Mouse (Mus musculus) CD4-positive, CD25-positive, alpha-beta regulatory T cell (primary cell): ENCODE data around the gene Thap11. TPM values are rescaled to one million over a fixed set of nuclear protein-coding genes. Genes with fewer than 3 reads are reported as not detected.

Experiments used
- polyA plus RNA-seq: library from polyadenylated mRNA; unstranded; fragments of 100-300 nt; shearing (Covaris generic); gene quantifications from one replicate; pipeline ENCODE4 v1.2.1, GENCODE M21; 2017

The Thap11 gene
- polyA plus RNA-seq = 36.7 TPM

DNA sequence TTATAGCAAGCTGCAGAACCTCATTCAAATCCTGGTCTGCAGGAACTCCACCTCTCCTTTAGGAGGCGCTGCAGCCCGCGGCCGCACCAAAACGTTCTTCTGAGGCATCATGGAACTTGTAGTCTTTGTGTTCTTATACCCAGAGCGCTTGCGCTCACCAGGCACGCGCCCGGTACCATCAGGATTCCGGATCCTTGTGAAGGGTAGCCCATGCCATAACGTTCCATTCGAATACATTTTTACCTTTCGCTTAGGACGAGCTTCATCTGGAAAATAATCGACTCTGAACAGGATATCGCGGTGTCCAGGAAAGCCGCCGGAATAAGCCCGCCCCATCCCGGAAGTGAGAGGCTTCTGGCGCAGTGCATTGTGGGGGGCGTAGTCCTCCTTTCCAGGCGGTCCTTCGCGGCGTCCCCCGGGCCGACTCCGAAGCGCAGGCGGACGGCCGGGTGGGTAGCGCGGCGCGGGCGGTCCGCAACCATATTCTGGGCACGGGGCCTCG, at the start of gene Thap11:
Gene Thap11 (plus strand): TSS at position 418 of the 502 bp plus-strand sequence.

DNA sequence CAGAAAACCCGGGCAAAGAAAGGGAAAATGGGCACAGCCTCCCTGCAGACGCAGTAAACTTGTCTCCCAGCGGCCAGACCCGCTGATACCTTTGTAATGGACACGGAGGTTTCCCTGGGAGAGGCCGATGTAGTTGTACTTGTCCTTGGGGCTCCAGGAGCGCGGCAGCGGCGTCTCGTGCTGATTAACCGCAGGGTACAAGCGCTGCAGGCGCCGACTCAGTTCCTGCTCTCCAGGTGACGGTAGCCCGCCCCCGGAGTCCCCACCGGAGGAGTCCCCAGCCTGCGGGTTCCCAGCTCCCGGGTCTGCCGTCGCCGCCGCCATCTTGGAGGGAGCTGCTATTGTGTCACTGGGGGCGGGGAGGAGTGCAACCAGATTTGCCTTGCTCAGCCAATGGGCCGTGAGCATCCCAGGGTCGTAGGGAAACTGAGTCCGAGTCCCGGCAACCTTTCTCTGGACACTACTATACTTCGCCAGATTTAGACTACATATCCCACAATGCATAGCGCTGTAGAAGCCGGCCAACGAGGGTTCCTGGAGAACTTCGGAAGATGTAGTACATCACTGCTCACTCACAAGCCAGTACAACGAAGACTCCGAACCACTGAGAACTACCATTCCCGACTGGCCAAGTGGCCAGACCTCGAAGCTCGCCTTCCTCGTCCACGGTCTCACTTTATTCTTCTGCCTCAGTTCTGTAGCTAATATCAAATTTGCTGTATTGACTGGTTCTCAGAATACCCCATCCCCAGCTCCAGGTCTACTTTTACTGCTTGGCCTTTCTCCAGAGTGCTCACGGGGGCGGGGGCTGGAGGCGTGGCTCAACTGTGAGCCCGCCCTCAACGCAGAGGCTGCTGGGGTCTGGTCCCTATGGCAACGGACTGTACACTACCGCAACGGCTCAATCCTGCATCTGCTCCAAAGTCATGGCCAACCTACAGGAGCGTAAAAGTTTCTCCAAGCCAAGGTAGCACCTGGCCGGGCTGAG, 27.8 kb upstream of the Thap11 start, which contains the start of the genes Ranbp10 and Tsnaxip1:
Gene Ranbp10 (minus strand): TSS at position 490 of the 988 bp plus-strand sequence.
Gene Tsnaxip1 (plus strand): TSS at position 871 of the 988 bp plus-strand sequence.

GRCm38 (mm10) chr8:105853178-105853577, 1.8 kb upstream of the Thap11 start, which contains the start of gene Cenpt:
Gene Cenpt (minus strand): TSS chr8:105853278.

DNA sequence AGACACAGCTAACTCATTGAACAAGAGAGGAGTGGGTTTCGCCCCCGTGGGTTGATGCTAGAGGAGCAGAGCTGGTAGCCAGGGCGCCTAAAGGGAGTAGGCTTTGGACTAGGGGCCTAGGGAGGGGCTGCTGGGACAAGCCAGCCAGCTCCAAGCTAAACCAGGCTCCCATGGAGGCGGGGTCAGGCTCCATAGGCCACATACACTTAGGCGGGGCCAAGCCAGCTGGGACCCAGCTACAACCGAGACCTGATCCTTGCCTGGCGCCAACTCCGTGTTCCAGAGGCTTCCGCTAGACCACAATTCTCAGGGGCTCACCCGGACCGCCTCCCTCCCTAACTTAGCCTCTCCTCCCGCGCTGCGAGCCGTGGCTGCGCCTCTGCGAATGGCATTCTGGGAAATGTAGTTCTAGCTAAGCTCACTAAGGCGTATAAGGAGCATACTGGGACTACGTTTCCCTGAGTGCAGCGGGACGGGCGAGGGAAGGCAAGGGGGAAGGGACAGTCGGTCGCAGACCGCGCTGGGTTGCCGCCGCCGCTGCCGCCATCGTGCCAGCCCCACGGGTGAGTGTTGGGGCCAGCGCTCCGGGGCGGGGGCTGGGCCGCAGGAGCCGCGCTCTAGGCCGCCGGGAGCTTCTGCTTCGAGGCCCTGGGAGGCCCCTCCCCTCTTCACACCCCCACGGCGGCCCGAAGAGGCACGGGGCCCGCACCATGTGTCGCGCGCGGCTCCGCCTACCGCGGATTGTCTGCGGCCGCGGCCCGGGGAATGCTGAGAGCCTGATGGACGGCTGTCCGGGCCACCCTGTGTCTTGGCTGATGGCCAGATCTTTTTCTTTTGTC, 5.4 kb downstream of the Thap11 start, which contains the start of gene Nutf2:
Gene Nutf2 (plus strand): TSS at position 438 of the 839 bp plus-strand sequence.

GRCm38 (mm10) chr8:105880754-105881520, 26.0 kb downstream of the Thap11 start, which contains the start of gene Edc4:
Gene Edc4 (plus strand): TSS chr8:105880881.

DNA sequence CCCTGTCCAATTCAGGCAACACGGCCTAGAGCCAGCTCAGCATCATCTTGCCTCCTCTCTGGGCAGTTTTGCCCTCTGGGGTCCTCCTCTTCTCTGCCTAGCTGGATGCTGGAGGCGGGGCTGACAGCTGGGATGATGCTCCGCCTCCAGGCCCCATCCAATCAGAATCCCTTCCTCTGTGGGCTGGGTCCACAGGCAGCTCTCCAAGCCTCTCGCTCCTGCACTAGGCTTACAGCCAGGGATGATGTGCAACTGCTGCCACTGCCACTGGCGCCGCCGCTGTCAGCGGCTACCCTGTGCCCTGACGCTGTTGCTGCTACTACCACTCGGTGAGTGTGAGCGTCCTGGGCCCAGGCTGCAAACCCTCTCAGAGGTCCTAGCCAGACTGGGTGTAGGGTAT, 38.4 kb downstream of the Thap11 start, which contains the start of gene Nrn1l:
Gene Nrn1l (plus strand): TSS at position 229 of the 400 bp plus-strand sequence.

GRCm38 (mm10) chr8:105900180-105900940, 45.4 kb downstream of the Thap11 start, which contains the start of gene Pskh1:
Gene Pskh1 (plus strand): TSS chr8:105900441.

Other genes with a start within 250 kb of the Thap11 start
- 25.5 TPM for gene Ripor1, start 249.9 kb upstream of the Thap11 start, polyA plus RNA-seq
- gene Ctcf, start 218.6 kb upstream of the Thap11 start, polyA plus RNA-seq = 206 TPM
- 1.1 TPM for gene Agrp, start 217.7 kb upstream of the Thap11 start, polyA plus RNA-seq
- 167 TPM for gene Carmil2, start 168.9 kb upstream of the Thap11 start, polyA plus RNA-seq
- gene Acd, start 154.0 kb upstream of the Thap11 start, polyA plus RNA-seq = 75.1 TPM
- gene Pard6a, start 154.0 kb upstream of the Thap11 start, polyA plus RNA-seq = 9.0 TPM
- not detected for gene 4933405L10Rik, start 147.5 kb upstream of the Thap11 start, polyA plus RNA-seq
- 2.1 TPM for gene Enkd1, start 146.9 kb upstream of the Thap11 start, polyA plus RNA-seq
- gene Gfod2, start 96.5 kb upstream of the Thap11 start, polyA plus RNA-seq = 5.2 TPM
- gene Ranbp10, start 27.8 kb upstream of the Thap11 start, polyA plus RNA-seq = 23.6 TPM
- 0.85 TPM for gene Tsnaxip1, start 27.4 kb upstream of the Thap11 start, polyA plus RNA-seq
- 19.7 TPM for gene Cenpt, start 1.9 kb upstream of the Thap11 start, polyA plus RNA-seq
- 12.7 TPM for gene Nutf2, start 5.4 kb downstream of the Thap11 start, polyA plus RNA-seq
- gene Edc4, start 25.7 kb downstream of the Thap11 start, polyA plus RNA-seq = 80.7 TPM
- 1.1 TPM for gene Nrn1l, start 38.4 kb downstream of the Thap11 start, polyA plus RNA-seq
- 28.6 TPM for gene Pskh1, start 45.3 kb downstream of the Thap11 start, polyA plus RNA-seq
- 2.1 TPM for gene Ctrl, start 78.7 kb downstream of the Thap11 start, polyA plus RNA-seq
- 402 TPM for gene Psmb10, start 83.3 kb downstream of the Thap11 start, polyA plus RNA-seq
- gene Lcat, start 88.2 kb downstream of the Thap11 start, polyA plus RNA-seq = 0.44 TPM
- 19.6 TPM for gene Slc12a4, start 111.0 kb downstream of the Thap11 start, polyA plus RNA-seq
- gene Dpep3, start 124.3 kb downstream of the Thap11 start, polyA plus RNA-seq = not detected
- gene Dus2, start 136.2 kb downstream of the Thap11 start, polyA plus RNA-seq = 18.3 TPM
- gene Dpep2nb, start 150.8 kb downstream of the Thap11 start, polyA plus RNA-seq = 0.49 TPM
- gene Ddx28, start 156.8 kb downstream of the Thap11 start, polyA plus RNA-seq = 15.7 TPM
- gene Nfatc3, start 203.7 kb downstream of the Thap11 start, polyA plus RNA-seq = 139 TPM